Mouse (Mus musculus): ENCODE measurements around the gene Ffar2. TPM values are rescaled to one million over a fixed set of nuclear protein-coding genes. Genes with fewer than 3 reads are reported as not detected.
A peak's percentile ranks its signal among the peaks of the same experiment; 100 is the strongest.

The Ffar2 gene
- 0.17 and 0.50 TPM in 2 replicates for polyA plus RNA-seq (2015; fragmentation: Nextera tagmentation; extraction: Ambion mirVana)

- no peaks in the 10 kb centered on the region for H3K36me3 ChIP-seq
- H3K27ac ChIP-seq: no peak within 1 kb of the TSS
- WGBS: 91% methylated on average over 18 of the region's 18 CpGs
- no peak for ATAC-seq
- H3K4me2 ChIP-seq (replicated peaks): no peak within 1 kb of the TSS
- no peaks in the 10 kb centered on the region for H3K9me3 ChIP-seq
- no peaks in the 10 kb centered on the region for H3K27me3 ChIP-seq
- no peaks in the 10 kb centered on the region for H3K4me1 ChIP-seq (replicated peaks)
- no peak within 1 kb of the TSS for H3K9ac ChIP-seq (replicated peaks)
- no peak within 1 kb of the TSS for H3K4me3 ChIP-seq (replicated peaks)
Observed at GRCm38 (mm10) chr7:30823675-30824074, at the start of gene Ffar2. Gene Ffar2, minus strand, starts transcription at chr7:30823775.

GRCm38 (mm10) chr7:30873083-30873482 lies 49.5 kb upstream of the Ffar2 start:
- H3K4me2 ChIP-seq (replicated peaks): peak overlapping the region; percentile 35
- H3K9ac ChIP-seq (replicated peaks): no peak overlapping the region
- H3K9me3 ChIP-seq: no peaks in the 10 kb centered on the region
- no peak overlapping the region for H3K27ac ChIP-seq
- H3K4me3 ChIP-seq (replicated peaks): no peak overlapping the region
- 35% methylated on average over 15 of the region's 15 CpGs for WGBS
- no peaks in the 10 kb centered on the region for H3K4me1 ChIP-seq (replicated peaks)
- no peaks in the 10 kb centered on the region for H3K36me3 ChIP-seq
- no peak for ATAC-seq
- no peaks in the 10 kb centered on the region for H3K27me3 ChIP-seq

GRCm38 (mm10) chr7:30863386-30863785 lies 39.8 kb upstream of the Ffar2 start:
- Histone ChIP-seq H3K9ac (replicated peaks) (no peak overlapping the region), H3K36me3 (no peaks in the 10 kb centered on the region), H3K4me1 (replicated peaks) (peaks cover 5% of the 10 kb centered on the region; the same call in 1 of the 2 replicates), H3K27me3 (peaks cover under 1% of the 10 kb centered on the region; the same call in 1 of the 2 replicates), H3K4me2 (replicated peaks) (no peak overlapping the region), H3K27ac (no peak overlapping the region), H3K4me3 (replicated peaks) (no peak overlapping the region), H3K9me3 (no peaks in the 10 kb centered on the region)
- no peak for ATAC-seq
- 60% methylated on average over 8 of the region's 8 CpGs for WGBS

- H3K9me3 ChIP-seq: no peaks in the 10 kb centered on the region
- WGBS: 86% methylated on average over 12 of the region's 12 CpGs
- no peak within 1 kb of the TSS for H3K4me2 ChIP-seq (replicated peaks)
- no peak for ATAC-seq
- H3K36me3 ChIP-seq: no peaks in the 10 kb centered on the region
- peaks cover 7% of the 10 kb centered on the region; the same call in 1 of the 2 replicates for H3K27me3 ChIP-seq
- no peak within 1 kb of the TSS for H3K27ac ChIP-seq
- H3K4me1 ChIP-seq (replicated peaks): peaks cover 5% of the 10 kb centered on the region; the same call in 1 of the 2 replicates
- H3K9ac ChIP-seq (replicated peaks): no peak within 1 kb of the TSS
- H3K4me3 ChIP-seq (replicated peaks): no peak within 1 kb of the TSS
Observed at GRCm38 (mm10) chr7:30861464-30861863, 37.9 kb upstream of the Ffar2 start, which contains the start of gene Ffar1. Gene Ffar1, minus strand, starts transcription at chr7:30861564.

GRCm38 (mm10) chr7:30859635-30860402 lies 36.2 kb upstream of the Ffar2 start:
- H3K36me3 ChIP-seq: no peaks in the 10 kb centered on the region
- H3K27ac ChIP-seq: no peak overlapping the region
- H3K9ac ChIP-seq (replicated peaks): no peak overlapping the region; the same call in 1 of the 2 replicates
- H3K4me3 ChIP-seq (replicated peaks): peak overlapping the region; percentile 31
- H3K4me1 ChIP-seq (replicated peaks): peaks cover 5% of the 10 kb centered on the region; the same call in 1 of the 2 replicates
- no peaks in the 10 kb centered on the region for H3K9me3 ChIP-seq
- ATAC-seq: peak; percentile 78
- H3K4me2 ChIP-seq (replicated peaks): peak overlapping the region; percentile 48
- 9% methylated on average over 13 of the region's 16 CpGs for WGBS
- peaks cover 7% of the 10 kb centered on the region; the same call in 1 of the 2 replicates for H3K27me3 ChIP-seq

- H3K27ac ChIP-seq: no peak overlapping the region
- peaks cover 5% of the 10 kb centered on the region; the same call in 1 of the 2 replicates for H3K4me1 ChIP-seq (replicated peaks)
- no peak overlapping the region for H3K4me3 ChIP-seq (replicated peaks)
- H3K27me3 ChIP-seq: peaks cover 7% of the 10 kb centered on the region; the same call in 1 of the 2 replicates
- H3K9me3 ChIP-seq: no peaks in the 10 kb centered on the region
- peak; percentile 57 for ATAC-seq
- H3K9ac ChIP-seq (replicated peaks): no peak overlapping the region
- peak overlapping the region; percentile 48; the same call in 1 of the 2 replicates for H3K4me2 ChIP-seq (replicated peaks)
- H3K36me3 ChIP-seq: no peaks in the 10 kb centered on the region
Observed at GRCm38 (mm10) chr7:30859290-30859634, 35.7 kb upstream of the Ffar2 start.

GRCm38 (mm10) chr7:30857746-30858145 lies 34.2 kb upstream of the Ffar2 start:
- H3K9me3 ChIP-seq: no peaks in the 10 kb centered on the region
- H3K27ac ChIP-seq: no peak overlapping the region
- no peak overlapping the region for H3K9ac ChIP-seq (replicated peaks)
- H3K4me3 ChIP-seq (replicated peaks): no peak overlapping the region
- no peak for ATAC-seq
- no peak overlapping the region for H3K4me2 ChIP-seq (replicated peaks)
- peaks cover 5% of the 10 kb centered on the region; the same call in 1 of the 2 replicates for H3K4me1 ChIP-seq (replicated peaks)
- H3K36me3 ChIP-seq: no peaks in the 10 kb centered on the region
- peaks cover 7% of the 10 kb centered on the region; the same call in 1 of the 2 replicates for H3K27me3 ChIP-seq
- WGBS: 74% methylated on average over 1 of the region's 1 CpGs

- no peak within 1 kb of the TSS for H3K27ac ChIP-seq
- peaks cover 7% of the 10 kb centered on the region; the same call in 1 of the 2 replicates for H3K27me3 ChIP-seq
- H3K9ac ChIP-seq (replicated peaks): no peak within 1 kb of the TSS
- H3K4me3 ChIP-seq (replicated peaks): no peak within 1 kb of the TSS
- no peak for ATAC-seq
- H3K4me1 ChIP-seq (replicated peaks): peaks cover 5% of the 10 kb centered on the region; the same call in 1 of the 2 replicates
- no peak within 1 kb of the TSS for H3K4me2 ChIP-seq (replicated peaks)
- H3K36me3 ChIP-seq: no peaks in the 10 kb centered on the region
- H3K9me3 ChIP-seq: no peaks in the 10 kb centered on the region
- 83% methylated on average over 6 of the region's 6 CpGs for WGBS
Observed at GRCm38 (mm10) chr7:30856078-30856477, 32.5 kb upstream of the Ffar2 start, which contains the start of gene Ffar3. Gene Ffar3, minus strand, starts transcription at chr7:30856178.

GRCm38 (mm10) chr7:30851421-30851820 lies 27.8 kb upstream of the Ffar2 start:
- Histone ChIP-seq H3K27ac (no peak overlapping the region), H3K4me1 (replicated peaks) (no peaks in the 10 kb centered on the region), H3K27me3 (no peaks in the 10 kb centered on the region), H3K4me2 (replicated peaks) (no peak overlapping the region), H3K9ac (replicated peaks) (no peak overlapping the region), H3K9me3 (no peaks in the 10 kb centered on the region), H3K36me3 (no peaks in the 10 kb centered on the region), H3K4me3 (replicated peaks) (no peak overlapping the region)
- no peak for ATAC-seq
- 86% methylated on average over 1 of the region's 1 CpGs for WGBS

GRCm38 (mm10) chr7:30847934-30848333 lies 24.4 kb upstream of the Ffar2 start:
- ATAC-seq: no peak

GRCm38 (mm10) chr7:30847386-30847785 lies 23.8 kb upstream of the Ffar2 start:
- WGBS: 89% methylated on average over 5 of the region's 5 CpGs
- no peak overlapping the region for H3K27ac ChIP-seq
- ATAC-seq: no peak
- peaks cover 11% of the 10 kb centered on the region for H3K4me1 ChIP-seq (replicated peaks)
- no peaks in the 10 kb centered on the region for H3K36me3 ChIP-seq
- no peak overlapping the region for H3K4me2 ChIP-seq (replicated peaks)
- H3K9me3 ChIP-seq: no peaks in the 10 kb centered on the region
- H3K27me3 ChIP-seq: no peaks in the 10 kb centered on the region
- H3K9ac ChIP-seq (replicated peaks): no peak overlapping the region
- H3K4me3 ChIP-seq (replicated peaks): no peak overlapping the region

More at GRCm38 (mm10) chr7:30847934-30848333, 24.4 kb upstream of the Ffar2 start:
- H3K4me1 ChIP-seq (replicated peaks): peaks cover 11% of the 10 kb centered on the region
- H3K9me3 ChIP-seq: no peaks in the 10 kb centered on the region
- no peak overlapping the region for H3K9ac ChIP-seq (replicated peaks)
- no peak overlapping the region for H3K4me2 ChIP-seq (replicated peaks)
- no peak overlapping the region for H3K27ac ChIP-seq
- H3K4me3 ChIP-seq (replicated peaks): no peak overlapping the region
- 76% methylated on average over 6 of the region's 6 CpGs for WGBS
- no peaks in the 10 kb centered on the region for H3K27me3 ChIP-seq
- no peaks in the 10 kb centered on the region for H3K36me3 ChIP-seq

GRCm38 (mm10) chr7:30846505-30847053 lies 23.0 kb upstream of the Ffar2 start:
- ATAC-seq: no peak
- Histone ChIP-seq H3K9ac (replicated peaks) (no peak overlapping the region), H3K4me1 (replicated peaks) (peaks cover 11% of the 10 kb centered on the region), H3K4me3 (replicated peaks) (no peak overlapping the region), H3K4me2 (replicated peaks) (no peak overlapping the region), H3K36me3 (no peaks in the 10 kb centered on the region), H3K27ac (no peak overlapping the region), H3K9me3 (no peaks in the 10 kb centered on the region), H3K27me3 (no peaks in the 10 kb centered on the region)
- WGBS: 93% methylated on average over 2 of the region's 2 CpGs

Data from midbrain, embryonic 13.5 days (tissue).